Mouse (Mus musculus): ENCODE measurements at regions not wholly inside any gene's neighbourhood (a gene's known extent, or its start where the extent isn't known, plus 50 kb on each side); places are given as distances from the start of the nearest gene placed in this dataset.

- H3K27ac ChIP-seq, result no peak overlapping the region
- peaks cover 5% of the 10 kb centered on the region; the same call in 1 of the 2 replicates for H3K4me1 ChIP-seq (replicated peaks; ENCODE audit: control insufficient read depth, insufficient read depth, low read length)
- H3K9ac ChIP-seq, result no peak overlapping the region
- WGBS, result 91% methylated on average over 3 of the region's 3 CpGs
- H3K36me3 ChIP-seq (replicated peaks; ENCODE audit: control insufficient read depth, insufficient read depth), result no peaks in the 10 kb centered on the region
- H3K4me2 ChIP-seq (replicated peaks), result no peak overlapping the region
- no peak for ATAC-seq (ENCODE audit: low FRiP score)
- H3K9me3 ChIP-seq (ENCODE audit: control insufficient read depth, low read length), result peaks cover 12% of the 10 kb centered on the region; the same call in 1 of the 2 replicates
- no peaks in the 10 kb centered on the region for H3K27me3 ChIP-seq (ENCODE audit: control insufficient read depth, insufficient read depth, low read length)
- no peak overlapping the region for H3K4me3 ChIP-seq (replicated peaks; ENCODE audit: low read length)
- DNase-seq (ENCODE audit: low spot score), result no peak
Measured at GRCm38 (mm10) chr4:131056293-131056692, 112.1 kb downstream of the Matn1 start.

DNA sequence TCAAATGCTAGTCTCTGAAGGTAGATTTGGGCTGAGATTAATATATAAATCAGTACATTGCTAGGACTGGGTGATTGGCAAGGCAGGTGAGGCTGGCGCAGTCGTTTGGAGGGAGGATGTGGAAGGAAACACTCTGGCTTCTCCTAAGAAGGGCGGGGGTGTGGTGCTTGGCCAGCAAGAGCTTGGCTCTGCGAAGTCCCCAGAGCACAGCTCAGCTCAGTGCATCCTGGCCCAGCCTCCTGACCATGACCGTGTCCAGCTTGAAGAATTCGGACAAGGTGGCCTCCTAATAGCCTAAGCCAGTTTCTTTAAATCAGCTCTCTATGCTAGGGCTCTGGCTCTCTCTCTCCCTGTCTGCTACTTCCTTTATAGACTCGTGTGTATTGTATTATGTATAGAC is 115.4 kb downstream of the Matn1 start:
- peaks cover 5% of the 10 kb centered on the region; the same call in 1 of the 2 replicates for H3K4me1 ChIP-seq (replicated peaks; ENCODE audit: control insufficient read depth, insufficient read depth, low read length)
- no peaks in the 10 kb centered on the region for H3K36me3 ChIP-seq (replicated peaks; ENCODE audit: control insufficient read depth, insufficient read depth)
- no peaks in the 10 kb centered on the region for H3K27me3 ChIP-seq (ENCODE audit: control insufficient read depth, insufficient read depth, low read length)
- DNase-seq (ENCODE audit: low spot score), result no peak
- no peak overlapping the region for H3K9ac ChIP-seq
- no peak overlapping the region for H3K4me3 ChIP-seq (replicated peaks; ENCODE audit: low read length)
- WGBS, result 72% methylated on average over 7 of the region's 7 CpGs
- ATAC-seq (ENCODE audit: low FRiP score), result no peak
- no peak overlapping the region for H3K27ac ChIP-seq
- H3K9me3 ChIP-seq (ENCODE audit: control insufficient read depth, low read length), result peaks cover 1% of the 10 kb centered on the region; the same call in 1 of the 2 replicates
- no peak overlapping the region for H3K4me2 ChIP-seq (replicated peaks)

GRCm38 (mm10) chr4:131060191-131060680 is 116.1 kb downstream of the Matn1 start:
- Histone ChIP-seq H3K4me2 (replicated peaks) (no peak overlapping the region), H3K27ac (no peak overlapping the region), H3K4me3 (replicated peaks; ENCODE audit: low read length) (no peak overlapping the region), H3K9me3 (ENCODE audit: control insufficient read depth, low read length) (no peaks in the 10 kb centered on the region), H3K36me3 (replicated peaks; ENCODE audit: control insufficient read depth, insufficient read depth) (no peaks in the 10 kb centered on the region), H3K27me3 (ENCODE audit: control insufficient read depth, insufficient read depth, low read length) (no peaks in the 10 kb centered on the region), H3K4me1 (replicated peaks; ENCODE audit: control insufficient read depth, insufficient read depth, low read length) (peaks cover 5% of the 10 kb centered on the region; the same call in 1 of the 2 replicates), H3K9ac (no peak overlapping the region)
- ATAC-seq (ENCODE audit: low FRiP score), result no peak
- 36% methylated on average over 1 of the region's 1 CpGs for WGBS
- no peak for DNase-seq (ENCODE audit: low spot score)

DNA sequence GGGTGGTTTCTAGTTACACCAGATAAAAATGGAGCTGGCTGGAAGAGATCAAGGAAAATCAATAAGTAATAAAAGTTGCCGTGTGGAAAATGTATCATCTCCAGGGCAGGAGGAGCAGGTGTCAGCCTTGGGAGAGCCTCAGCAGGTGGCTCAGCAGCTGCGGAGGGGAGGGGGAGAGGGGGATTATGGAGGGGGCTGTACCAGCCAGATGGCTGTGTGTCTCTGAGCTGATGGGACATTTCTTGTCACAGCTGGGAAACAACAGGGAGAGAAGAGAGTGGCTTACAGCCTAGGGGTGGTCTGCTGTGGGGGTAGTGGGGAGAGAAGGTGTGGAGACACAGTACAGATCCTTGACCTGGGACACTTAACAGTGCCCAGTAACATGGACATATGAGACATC is 116.5 kb downstream of the Matn1 start:
- no peaks in the 10 kb centered on the region for H3K27me3 ChIP-seq (ENCODE audit: control insufficient read depth, insufficient read depth, low read length)
- H3K4me2 ChIP-seq (replicated peaks), result no peak overlapping the region
- DNase-seq (ENCODE audit: low spot score) (no peak), ATAC-seq (ENCODE audit: low FRiP score) (peak; percentile 27; the same call in 1 of the 2 replicates)
- H3K9ac ChIP-seq, result no peak overlapping the region
- H3K9me3 ChIP-seq (ENCODE audit: control insufficient read depth, low read length), result no peaks in the 10 kb centered on the region
- H3K36me3 ChIP-seq (replicated peaks; ENCODE audit: control insufficient read depth, insufficient read depth), result no peaks in the 10 kb centered on the region
- peaks cover 6% of the 10 kb centered on the region; the same call in 1 of the 2 replicates for H3K4me1 ChIP-seq (replicated peaks; ENCODE audit: control insufficient read depth, insufficient read depth, low read length)
- no peak overlapping the region for H3K27ac ChIP-seq
- no peak overlapping the region for H3K4me3 ChIP-seq (replicated peaks; ENCODE audit: low read length)
- WGBS, result 17% methylated on average over 2 of the region's 2 CpGs

DNA sequence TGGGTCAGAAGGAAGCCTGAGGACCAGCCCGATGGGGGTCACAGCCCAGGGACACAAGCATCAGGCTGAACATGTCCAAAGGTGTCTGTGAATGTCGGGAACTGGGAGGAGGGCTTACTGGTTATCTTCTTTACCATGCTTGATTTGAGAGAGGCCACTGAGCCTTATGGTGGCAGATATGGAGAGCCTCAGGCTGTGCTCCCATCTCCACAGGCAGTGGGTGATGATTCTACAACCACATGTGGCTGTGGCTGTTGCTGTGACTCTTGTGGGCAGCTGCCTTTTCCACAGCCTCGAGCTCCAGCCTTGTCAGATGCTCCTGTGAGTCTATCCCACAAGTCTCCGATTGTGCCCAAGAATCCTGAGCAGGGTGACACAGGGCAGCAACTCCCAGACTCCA is 118.4 kb downstream of the Matn1 start:
- Histone ChIP-seq H3K4me1 (replicated peaks; ENCODE audit: control insufficient read depth, insufficient read depth, low read length) (peaks cover 16% of the 10 kb centered on the region; the same call in 1 of the 2 replicates), H3K4me3 (replicated peaks; ENCODE audit: low read length) (no peak overlapping the region), H3K4me2 (replicated peaks) (no peak overlapping the region), H3K9me3 (ENCODE audit: control insufficient read depth, low read length) (no peaks in the 10 kb centered on the region), H3K27me3 (ENCODE audit: control insufficient read depth, insufficient read depth, low read length) (no peaks in the 10 kb centered on the region), H3K9ac (no peak overlapping the region), H3K27ac (no peak overlapping the region), H3K36me3 (replicated peaks; ENCODE audit: control insufficient read depth, insufficient read depth) (no peaks in the 10 kb centered on the region)
- WGBS, result 81% methylated on average over 4 of the region's 4 CpGs
- ATAC-seq (ENCODE audit: low FRiP score) (no peak), DNase-seq (ENCODE audit: low spot score) (no peak)

DNA sequence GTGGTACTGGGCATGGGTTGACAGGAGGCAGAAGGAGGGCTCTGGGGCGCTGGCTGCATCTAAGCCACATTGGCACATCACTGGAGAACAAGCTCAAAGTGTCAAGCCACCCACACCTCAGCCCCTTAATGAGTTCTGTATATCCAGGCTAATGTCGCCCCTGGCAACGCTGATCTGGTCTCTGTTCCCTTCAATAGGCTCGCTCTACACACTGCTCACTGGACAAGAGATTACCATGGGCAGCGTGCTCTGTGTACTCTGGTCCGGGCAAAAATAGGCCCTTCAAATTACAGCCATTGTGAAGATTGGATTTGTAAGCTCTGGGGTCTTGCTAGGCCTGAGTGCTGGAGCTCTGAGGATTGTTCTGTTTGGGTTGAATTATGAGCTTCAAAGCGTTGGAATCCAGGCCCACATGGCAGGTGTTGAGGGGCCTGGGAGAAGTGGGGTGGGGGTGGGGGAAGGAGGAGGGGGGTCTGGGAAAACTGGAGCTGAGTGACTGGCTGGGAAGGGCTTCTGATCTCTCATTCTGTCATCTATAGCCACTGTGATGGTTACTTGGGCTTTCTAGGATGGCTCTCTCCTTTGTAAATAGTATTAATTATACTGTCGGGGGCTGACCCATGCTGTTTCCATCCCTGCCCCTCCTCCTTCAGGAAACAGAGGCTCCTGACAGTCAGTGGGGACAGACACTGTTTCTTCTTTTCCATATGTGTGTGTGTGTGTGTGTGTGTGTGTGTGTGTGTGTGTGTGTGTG is 122.2 kb downstream of the Matn1 start:
- WGBS, result 18% methylated on average over 8 of the region's 8 CpGs
- no peak overlapping the region for H3K4me2 ChIP-seq (replicated peaks)
- no peak overlapping the region for H3K27ac ChIP-seq
- no peak overlapping the region for H3K4me3 ChIP-seq (replicated peaks; ENCODE audit: low read length)
- H3K9me3 ChIP-seq (ENCODE audit: control insufficient read depth, low read length), result no peaks in the 10 kb centered on the region
- H3K36me3 ChIP-seq (replicated peaks; ENCODE audit: control insufficient read depth, insufficient read depth), result no peaks in the 10 kb centered on the region
- peaks cover 11% of the 10 kb centered on the region; the same call in 1 of the 2 replicates for H3K4me1 ChIP-seq (replicated peaks; ENCODE audit: control insufficient read depth, insufficient read depth, low read length)
- DNase-seq (ENCODE audit: low spot score) (no peak), ATAC-seq (ENCODE audit: low FRiP score) (peak; percentile 55; the same call in 1 of the 2 replicates)
- H3K27me3 ChIP-seq (ENCODE audit: control insufficient read depth, insufficient read depth, low read length), result no peaks in the 10 kb centered on the region
- no peak overlapping the region for H3K9ac ChIP-seq

DNA sequence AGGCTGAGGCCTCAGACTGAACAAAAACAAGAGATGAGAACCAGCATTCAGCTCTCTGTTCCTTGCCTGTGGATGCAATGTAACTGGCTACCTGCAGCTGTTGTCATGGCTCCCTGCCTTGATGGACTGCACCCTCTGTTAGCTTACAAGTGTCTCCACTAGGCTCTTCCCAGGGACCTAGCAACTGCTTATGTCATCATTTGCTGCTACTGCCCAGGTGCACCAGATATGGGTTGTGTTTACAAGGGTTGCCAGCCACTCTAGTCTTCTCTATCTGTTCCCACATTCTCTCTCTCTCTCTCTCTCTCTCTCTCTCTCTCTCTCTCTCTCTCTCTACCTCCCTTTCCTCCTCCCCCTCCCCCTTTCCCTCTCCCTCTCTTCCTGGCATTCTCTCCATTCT is 126.4 kb downstream of the Matn1 start:
- Histone ChIP-seq H3K36me3 (replicated peaks; ENCODE audit: control insufficient read depth, insufficient read depth) (no peaks in the 10 kb centered on the region), H3K27me3 (ENCODE audit: control insufficient read depth, insufficient read depth, low read length) (no peaks in the 10 kb centered on the region), H3K27ac (no peak overlapping the region), H3K4me3 (replicated peaks; ENCODE audit: low read length) (no peak overlapping the region), H3K9me3 (ENCODE audit: control insufficient read depth, low read length) (no peaks in the 10 kb centered on the region), H3K4me2 (replicated peaks) (no peak overlapping the region), H3K4me1 (replicated peaks; ENCODE audit: control insufficient read depth, insufficient read depth, low read length) (peaks cover 11% of the 10 kb centered on the region; the same call in 1 of the 2 replicates), H3K9ac (no peak overlapping the region)
- ATAC-seq (ENCODE audit: low FRiP score) (no peak), DNase-seq (ENCODE audit: low spot score) (no peak)

DNA sequence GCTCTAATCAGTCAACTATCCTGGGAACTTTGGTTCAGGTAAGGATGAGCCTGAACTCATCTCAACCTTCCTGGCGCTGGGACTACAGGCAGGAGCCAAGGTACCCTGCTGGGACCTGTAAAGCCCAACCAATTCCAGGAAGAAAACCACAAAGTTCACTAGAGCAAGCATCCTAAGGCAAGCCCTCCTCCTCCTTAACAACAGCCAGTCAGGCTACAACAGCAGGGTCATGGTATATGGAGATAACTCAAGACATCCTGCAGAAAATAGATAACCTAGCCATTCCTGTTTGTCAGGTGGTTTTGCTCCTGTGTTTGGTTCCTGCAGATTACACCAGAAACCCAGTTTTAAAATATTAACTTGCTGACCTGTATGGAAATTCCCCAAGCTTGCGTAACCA is 128.4 kb downstream of the Matn1 start:
- H3K36me3 ChIP-seq (replicated peaks; ENCODE audit: control insufficient read depth, insufficient read depth), result no peaks in the 10 kb centered on the region
- H3K27ac ChIP-seq, result no peak overlapping the region
- H3K4me2 ChIP-seq (replicated peaks), result no peak overlapping the region
- DNase-seq (ENCODE audit: low spot score) (no peak), ATAC-seq (ENCODE audit: low FRiP score) (no peak)
- no peak overlapping the region for H3K4me3 ChIP-seq (replicated peaks; ENCODE audit: low read length)
- H3K27me3 ChIP-seq (ENCODE audit: control insufficient read depth, insufficient read depth, low read length), result no peaks in the 10 kb centered on the region
- no peak overlapping the region for H3K9ac ChIP-seq
- 88% methylated on average over 2 of the region's 2 CpGs for WGBS
- H3K9me3 ChIP-seq (ENCODE audit: control insufficient read depth, low read length), result no peaks in the 10 kb centered on the region
- no peaks in the 10 kb centered on the region for H3K4me1 ChIP-seq (replicated peaks; ENCODE audit: control insufficient read depth, insufficient read depth, low read length)

GRCm38 (mm10) chr4:131073420-131073819 is 129.2 kb downstream of the Matn1 start:
- Histone ChIP-seq H3K36me3 (replicated peaks; ENCODE audit: control insufficient read depth, insufficient read depth) (no peaks in the 10 kb centered on the region), H3K4me3 (replicated peaks; ENCODE audit: low read length) (no peak overlapping the region), H3K4me1 (replicated peaks; ENCODE audit: control insufficient read depth, insufficient read depth, low read length) (no peaks in the 10 kb centered on the region), H3K9me3 (ENCODE audit: control insufficient read depth, low read length) (no peaks in the 10 kb centered on the region), H3K27me3 (ENCODE audit: control insufficient read depth, insufficient read depth, low read length) (no peaks in the 10 kb centered on the region), H3K9ac (no peak overlapping the region), H3K4me2 (replicated peaks) (no peak overlapping the region), H3K27ac (no peak overlapping the region)
- ATAC-seq (ENCODE audit: low FRiP score) (no peak), DNase-seq (ENCODE audit: low spot score) (no peak)
- 39% methylated on average over 8 of the region's 8 CpGs for WGBS

Data from hindbrain, embryonic 14.5 days (tissue).